Mouse (Mus musculus): ENCODE data around the gene Mapk1.

- TF ChIP-seq CTCF (IDR thresholded peaks at IDR 0.05; ENCODE audit: control insufficient read depth, insufficient read depth, low read length) (no peak), POLR2A (IDR thresholded peaks at IDR 0.05; ENCODE audit: borderline replicate concordance, control insufficient read depth, low read depth, low read length) (no peak)
These were observed 6.8 kb downstream of the Mapk1 start for GRCm38 (mm10) chr16:16990021-16990420.

Data from bone marrow, adult 2 months (tissue).